Mouse (Mus musculus) spleen, adult 2 months (tissue): ENCODE results near the gene Ptprc.

Source experiments
- CTCF ChIP-seq: fragments of 200-500 bp; IDR thresholded peaks from 2 replicates; pipeline ENCODE4 v1.5.1; 2011; ENCODE audit warnings: mild to moderate bottlenecking, inconsistent platforms; ENCODE audit not compliant: insufficient read depth, insufficient read length, insufficient replicate concordance; ENCODE audit errors: extremely low read depth
- POLR2A ChIP-seq: fragments of 200-500 bp; IDR thresholded peaks from 2 replicates; pipeline ENCODE4 v1.6.1; 2011; ENCODE audit warnings: low read depth, low read length, inconsistent platforms

- no peak for TF ChIP-seq CTCF
- no peak for TF ChIP-seq POLR2A
Measured at GRCm38 (mm10) chr1:138137696-138138095, 37.8 kb downstream of the Ptprc start.
